Mouse (Mus musculus): ENCODE measurements at regions not wholly inside any gene's neighbourhood (a gene's known extent, or its start where the extent isn't known, plus 50 kb on each side); places are given as distances from the start of the nearest gene placed in this dataset.
"Not testable (repeated sequence)": the region's sequence is repeated elsewhere in the genome, so short reads cannot be mapped to it uniquely, and the experiment has no call there.

DNA sequence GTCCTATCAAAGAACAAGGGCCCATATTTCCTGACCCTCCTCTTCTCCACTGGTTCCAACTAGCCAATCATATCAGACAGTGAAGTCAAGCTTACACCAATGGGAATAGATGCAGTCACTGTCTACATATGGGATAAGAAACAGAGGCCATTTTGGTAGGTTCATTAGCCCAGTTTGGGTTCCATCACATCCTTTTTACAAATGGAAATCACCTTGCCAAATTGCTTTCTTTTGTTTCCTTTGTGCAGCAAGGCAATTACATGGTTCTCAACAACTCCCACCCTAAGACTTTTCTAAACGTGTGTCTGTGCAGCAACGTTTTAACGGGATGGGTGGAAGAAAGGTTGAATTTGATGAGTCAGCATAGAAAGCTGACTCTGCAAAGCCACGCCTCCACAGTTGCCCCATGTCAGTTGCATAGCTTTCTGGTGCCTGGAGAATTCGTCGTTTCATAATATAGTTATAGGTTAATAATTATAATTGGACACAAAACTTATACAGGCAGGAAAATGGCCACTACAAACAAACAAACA is 177.3 kb downstream of the Basp1 start:
- no peaks in the 10 kb centered on the region for H3K36me3 ChIP-seq
- no peak for ATAC-seq (replicated peaks; ENCODE audit: low FRiP score)
- no peak overlapping the region for H3K4me2 ChIP-seq
- 75% methylated on average over 6 of the region's 6 CpGs for WGBS
- no peaks in the 10 kb centered on the region for H3K9me3 ChIP-seq (replicated peaks)
- H3K9ac ChIP-seq = no peak overlapping the region
- H3K27me3 ChIP-seq = no peaks in the 10 kb centered on the region
- H3K4me3 ChIP-seq (replicated peaks) = no peak overlapping the region
- no peak overlapping the region for H3K27ac ChIP-seq
- no peaks in the 10 kb centered on the region for H3K4me1 ChIP-seq

DNA sequence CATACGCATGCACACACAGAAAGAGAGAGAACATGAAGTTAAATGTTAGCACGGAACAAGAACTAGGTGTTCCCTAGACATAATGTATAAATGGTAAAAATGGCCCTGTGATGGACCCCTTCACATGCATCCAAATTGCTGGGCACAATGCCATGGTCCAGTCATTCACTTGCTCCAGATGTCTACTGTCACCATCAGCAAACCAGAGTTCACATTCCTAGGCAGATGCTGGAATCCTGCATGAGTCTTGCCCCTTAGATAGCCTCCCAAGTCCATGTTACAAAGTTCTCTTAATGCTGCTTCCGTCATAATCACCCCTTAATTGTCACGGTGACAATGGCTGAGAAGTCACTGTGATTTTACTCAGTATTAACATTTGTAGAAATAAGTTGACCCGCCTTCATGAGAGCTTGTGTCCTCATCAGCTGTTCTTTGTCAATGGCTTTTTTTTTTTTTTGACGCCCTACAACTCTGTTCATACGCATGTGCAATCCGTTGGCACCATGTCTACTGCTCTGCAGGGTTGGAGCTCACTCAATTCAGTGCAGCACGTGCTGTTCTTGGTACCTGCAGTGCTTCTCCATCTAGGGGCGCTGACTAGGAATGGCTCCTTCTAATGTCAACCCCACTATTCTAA is 179.4 kb downstream of the Basp1 start:
- Histone ChIP-seq H3K27ac (no peak overlapping the region), H3K9me3 (replicated peaks) (no peaks in the 10 kb centered on the region), H3K27me3 (no peaks in the 10 kb centered on the region), H3K9ac (no peak overlapping the region), H3K4me2 (no peak overlapping the region), H3K36me3 (no peaks in the 10 kb centered on the region), H3K4me3 (replicated peaks) (no peak overlapping the region), H3K4me1 (no peaks in the 10 kb centered on the region)
- WGBS = 85% methylated on average over 10 of the region's 10 CpGs
- no peak for ATAC-seq (replicated peaks; ENCODE audit: low FRiP score)

DNA sequence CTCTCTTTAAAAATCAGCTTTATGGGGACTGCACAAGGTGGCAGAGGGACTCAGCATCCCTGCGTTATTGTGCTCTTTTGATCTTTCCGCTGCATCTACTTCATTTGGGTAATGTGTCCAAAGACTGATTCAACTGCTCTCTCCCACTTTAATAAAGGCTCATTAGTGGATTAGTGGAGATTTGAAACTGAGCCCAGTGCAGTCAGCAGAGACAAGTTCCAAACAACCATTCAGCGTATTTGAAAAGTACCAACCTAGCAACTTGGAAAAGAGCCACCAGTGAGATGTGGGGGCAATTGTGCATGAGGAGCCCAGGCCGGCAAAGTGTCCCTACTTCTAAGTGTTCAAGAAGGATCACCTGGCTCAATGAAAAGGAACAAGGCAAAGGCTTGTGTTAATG is 183.4 kb downstream of the Basp1 start:
- Histone ChIP-seq H3K4me1 (no peaks in the 10 kb centered on the region), H3K4me3 (replicated peaks) (no peak overlapping the region), H3K27ac (no peak overlapping the region), H3K36me3 (no peaks in the 10 kb centered on the region), H3K9me3 (replicated peaks) (no peaks in the 10 kb centered on the region), H3K4me2 (no peak overlapping the region), H3K27me3 (no peaks in the 10 kb centered on the region), H3K9ac (no peak overlapping the region)
- ATAC-seq (replicated peaks; ENCODE audit: low FRiP score) = no peak
- 88% methylated on average over 4 of the region's 4 CpGs for WGBS

DNA sequence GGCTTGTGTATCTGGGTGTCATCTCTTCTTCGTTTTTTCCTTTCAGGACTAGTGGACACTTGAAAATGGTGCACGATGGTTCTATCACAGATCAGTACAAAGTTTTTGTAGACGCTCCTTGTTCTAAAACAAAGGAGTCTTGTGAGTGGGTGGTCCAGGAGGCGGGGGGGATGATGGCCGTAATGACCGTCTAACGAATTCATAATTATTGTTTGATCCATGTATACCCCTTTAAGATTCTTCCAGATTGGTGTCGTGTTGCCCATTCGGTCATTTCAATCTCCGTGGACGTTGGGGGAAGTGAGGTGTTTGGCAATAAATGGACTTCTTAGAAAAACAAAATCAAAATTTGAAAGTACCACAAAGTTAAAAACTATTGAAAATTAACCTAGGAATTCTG is 183.8 kb downstream of the Basp1 start:
- Histone ChIP-seq H3K36me3 (no peaks in the 10 kb centered on the region), H3K4me3 (replicated peaks) (no peak overlapping the region), H3K27ac (no peak overlapping the region), H3K9me3 (replicated peaks) (no peaks in the 10 kb centered on the region), H3K4me2 (no peak overlapping the region), H3K9ac (no peak overlapping the region), H3K27me3 (no peaks in the 10 kb centered on the region), H3K4me1 (no peaks in the 10 kb centered on the region)
- no peak for ATAC-seq (replicated peaks; ENCODE audit: low FRiP score)
- 86% methylated on average over 11 of the region's 11 CpGs for WGBS

DNA sequence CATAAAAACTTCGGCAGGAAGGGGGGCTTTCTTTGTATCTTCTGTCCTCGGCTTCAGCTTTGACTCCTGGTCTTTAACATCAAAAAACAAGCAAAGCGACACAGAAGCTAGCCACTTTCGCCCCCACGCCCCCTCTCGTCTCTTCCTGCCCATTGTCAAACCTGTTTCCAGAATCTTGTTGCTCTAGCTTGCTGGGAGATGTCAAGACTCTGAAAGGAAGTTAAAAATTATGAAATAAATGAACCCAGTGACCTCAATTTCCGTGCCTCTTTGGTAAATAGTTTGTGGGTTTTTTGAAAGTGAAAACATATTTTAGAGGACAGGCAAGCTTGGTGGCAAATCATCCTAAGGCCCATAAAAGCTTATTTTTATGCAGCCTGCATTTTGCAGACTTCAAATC is 186.1 kb downstream of the Basp1 start:
- H3K27me3 ChIP-seq = 0 out of 2 replicates have a peak, but pooled peaks cover 3% of the 10 kb centered on the region
- no peaks in the 10 kb centered on the region for H3K4me1 ChIP-seq
- no peak for ATAC-seq (replicated peaks; ENCODE audit: low FRiP score)
- H3K4me2 ChIP-seq = no peak overlapping the region
- H3K36me3 ChIP-seq = no peaks in the 10 kb centered on the region
- 44% methylated on average over 7 of the region's 7 CpGs for WGBS
- H3K27ac ChIP-seq = no peak overlapping the region
- H3K9ac ChIP-seq = no peak overlapping the region
- no peaks in the 10 kb centered on the region for H3K9me3 ChIP-seq (replicated peaks)
- H3K4me3 ChIP-seq (replicated peaks) = no peak overlapping the region

DNA sequence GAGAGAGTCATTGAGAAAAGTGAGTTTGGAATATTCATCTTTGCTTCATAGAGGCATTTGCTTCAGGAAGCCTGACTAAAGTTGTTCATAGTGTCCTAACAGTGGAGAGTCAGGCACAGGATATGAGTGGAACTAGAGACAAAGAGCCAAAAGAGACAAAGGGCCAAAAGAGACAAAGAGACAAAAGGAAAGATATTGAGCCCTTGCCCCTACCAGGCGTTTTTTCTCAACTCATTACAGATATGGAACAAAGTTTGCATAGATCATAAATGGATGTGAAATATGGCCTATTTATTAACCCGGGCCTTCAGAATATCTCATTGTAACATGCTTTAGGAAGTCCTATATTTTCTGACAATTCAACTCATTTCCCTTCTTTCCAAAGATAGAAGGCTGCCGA is 187.6 kb downstream of the Basp1 start:
- no peaks in the 10 kb centered on the region for H3K9me3 ChIP-seq (replicated peaks)
- H3K36me3 ChIP-seq = no peaks in the 10 kb centered on the region
- no peak overlapping the region for H3K4me3 ChIP-seq (replicated peaks)
- no peak overlapping the region for H3K4me2 ChIP-seq
- no peaks in the 10 kb centered on the region for H3K4me1 ChIP-seq
- H3K9ac ChIP-seq = no peak overlapping the region
- no peak overlapping the region for H3K27ac ChIP-seq
- no peak for ATAC-seq (replicated peaks; ENCODE audit: low FRiP score)
- H3K27me3 ChIP-seq = 0 out of 2 replicates have a peak, but pooled peaks cover 3% of the 10 kb centered on the region
- WGBS = 26% methylated on average over 3 of the region's 3 CpGs

DNA sequence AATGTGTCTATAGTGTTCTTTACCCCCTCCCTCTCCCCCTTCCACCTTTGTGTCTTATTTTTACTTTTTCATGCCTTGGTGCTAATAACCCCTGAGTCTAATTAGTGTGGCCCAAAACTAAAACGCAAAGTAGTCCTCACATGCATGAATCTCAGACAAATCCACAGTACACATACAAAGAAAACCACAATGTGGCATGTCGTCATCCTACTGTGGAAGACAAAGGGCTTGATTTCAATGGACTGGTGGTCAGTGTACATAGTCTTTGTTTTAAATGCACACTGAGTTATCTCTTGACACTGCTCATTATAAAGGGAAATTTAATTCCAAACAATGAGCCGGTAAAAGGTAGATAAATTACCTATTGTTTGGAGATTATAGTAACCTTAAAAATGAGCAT is 188.1 kb downstream of the Basp1 start:
- H3K27me3 ChIP-seq = 0 out of 2 replicates have a peak, but pooled peaks cover 3% of the 10 kb centered on the region
- H3K9me3 ChIP-seq (replicated peaks) = no peaks in the 10 kb centered on the region
- H3K4me1 ChIP-seq = no peaks in the 10 kb centered on the region
- no peak for ATAC-seq (replicated peaks; ENCODE audit: low FRiP score)
- no peak overlapping the region for H3K9ac ChIP-seq
- 70% methylated on average over 3 of the region's 3 CpGs for WGBS
- no peak overlapping the region for H3K4me3 ChIP-seq (replicated peaks)
- H3K36me3 ChIP-seq = no peaks in the 10 kb centered on the region
- no peak overlapping the region for H3K4me2 ChIP-seq
- H3K27ac ChIP-seq = no peak overlapping the region

DNA sequence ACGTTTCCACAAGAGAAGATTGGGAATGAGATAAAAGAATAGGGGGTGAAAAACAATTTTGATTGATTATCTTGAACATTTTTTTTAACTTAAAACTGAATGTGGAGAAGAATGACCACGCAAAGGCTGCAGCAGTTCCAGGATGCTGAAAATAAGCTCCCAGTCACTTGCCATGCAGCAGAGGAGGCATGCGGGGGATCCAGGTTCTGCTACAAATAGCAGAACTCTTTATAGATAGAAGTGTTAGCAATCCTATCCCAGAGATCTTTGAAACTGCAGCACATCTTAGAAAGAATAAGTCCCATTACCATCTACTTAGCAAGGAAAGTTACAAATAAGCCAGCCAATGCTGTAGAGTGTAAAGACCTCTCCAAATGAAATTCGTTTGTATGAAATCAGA is 191.8 kb downstream of the Basp1 start:
- WGBS = 88% methylated on average over 4 of the region's 4 CpGs
- Histone ChIP-seq H3K9ac (no peak overlapping the region), H3K4me2 (no peak overlapping the region), H3K4me3 (replicated peaks) (no peak overlapping the region), H3K36me3 (no peaks in the 10 kb centered on the region), H3K27ac (no peak overlapping the region), H3K9me3 (replicated peaks) (no peaks in the 10 kb centered on the region), H3K27me3 (0 out of 2 replicates have a peak, but pooled peaks cover 3% of the 10 kb centered on the region), H3K4me1 (no peaks in the 10 kb centered on the region)
- ATAC-seq (replicated peaks; ENCODE audit: low FRiP score) = no peak

DNA sequence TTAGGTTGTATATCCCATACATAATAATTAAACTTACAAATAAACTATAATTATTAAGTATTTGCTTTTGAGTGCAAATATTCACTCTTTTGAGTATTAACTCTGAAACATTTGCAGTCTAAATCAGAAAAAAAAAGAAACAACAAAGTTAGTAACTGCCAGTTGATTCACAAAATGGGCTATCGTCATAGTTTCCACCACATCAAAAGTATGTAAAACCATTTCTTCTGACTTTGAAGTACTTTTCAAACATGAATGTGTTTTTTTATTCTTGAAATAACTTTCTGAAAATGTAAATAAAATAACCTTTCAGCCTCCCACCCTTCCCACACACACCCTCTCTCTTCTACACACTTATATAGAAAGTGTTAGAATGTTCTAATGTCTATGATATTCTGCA is 197.2 kb downstream of the Basp1 start:
- Histone ChIP-seq H3K9me3 (replicated peaks) (no peaks in the 10 kb centered on the region), H3K27ac (no peak overlapping the region), H3K27me3 (no peaks in the 10 kb centered on the region), H3K9ac (no peak overlapping the region), H3K4me1 (no peaks in the 10 kb centered on the region), H3K4me2 (no peak overlapping the region), H3K36me3 (no peaks in the 10 kb centered on the region), H3K4me3 (replicated peaks) (no peak overlapping the region)
- 85% methylated on average over 1 of the region's 1 CpGs for WGBS
- ATAC-seq (replicated peaks; ENCODE audit: low FRiP score) = no peak

DNA sequence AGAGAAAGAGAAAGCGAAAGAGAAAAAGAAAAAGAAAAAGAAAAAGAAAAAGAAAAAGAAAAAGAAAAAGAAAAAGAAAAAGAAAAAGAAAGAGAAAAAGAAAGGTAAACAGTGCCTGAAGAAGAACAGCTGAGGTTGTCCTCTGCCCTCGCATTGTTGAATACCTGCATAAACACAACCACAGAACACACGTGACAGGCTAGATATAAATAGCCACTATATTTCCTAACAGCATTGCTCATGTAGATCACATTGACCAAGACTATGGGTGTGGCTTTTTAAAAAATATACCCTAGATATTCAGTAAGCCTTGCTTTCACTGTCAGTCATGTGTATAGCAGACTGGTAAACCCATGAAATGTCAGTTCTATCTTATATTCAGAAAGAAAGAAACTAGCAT is 211.5 kb downstream of the Basp1 start:
- Histone ChIP-seq H3K27ac (no peak overlapping the region), H3K9me3 (replicated peaks) (no peaks in the 10 kb centered on the region), H3K36me3 (no peaks in the 10 kb centered on the region), H3K4me3 (replicated peaks) (no peak overlapping the region), H3K27me3 (no peaks in the 10 kb centered on the region), H3K9ac (no peak overlapping the region), H3K4me2 (no peak overlapping the region), H3K4me1 (no peaks in the 10 kb centered on the region)
- WGBS = 93% methylated on average over 3 of the region's 3 CpGs
- ATAC-seq (replicated peaks; ENCODE audit: low FRiP score) = no peak

DNA sequence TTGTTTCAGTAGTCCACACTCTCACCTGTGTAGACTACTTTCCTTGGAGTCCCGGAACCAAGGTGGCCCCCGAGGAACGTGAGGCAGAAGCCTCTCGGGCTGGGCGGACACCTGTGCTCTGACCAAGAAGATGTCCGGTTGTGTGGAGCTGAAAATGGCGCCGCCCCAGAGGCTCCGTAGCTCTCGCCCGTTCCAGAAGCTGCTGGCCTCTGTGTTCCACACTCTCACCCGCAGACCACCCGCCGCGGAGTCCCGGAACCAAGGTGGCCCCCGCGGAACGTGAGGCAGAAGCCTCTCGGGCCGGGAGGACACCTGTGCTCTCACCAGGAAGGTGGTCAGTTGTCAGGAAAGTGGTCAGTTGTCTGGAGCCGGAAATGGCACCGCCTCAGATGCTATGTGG is 213.3 kb downstream of the Basp1 start:
- H3K27ac ChIP-seq; H3K9ac ChIP-seq; H3K9me3 ChIP-seq (replicated peaks); H3K4me1 ChIP-seq; H3K36me3 ChIP-seq; H3K4me2 ChIP-seq; H3K27me3 ChIP-seq; H3K4me3 ChIP-seq (replicated peaks); ATAC-seq (replicated peaks; ENCODE audit: low FRiP score): not testable (repeated sequence)
- 96% methylated on average over 23 of the region's 23 CpGs for WGBS

DNA sequence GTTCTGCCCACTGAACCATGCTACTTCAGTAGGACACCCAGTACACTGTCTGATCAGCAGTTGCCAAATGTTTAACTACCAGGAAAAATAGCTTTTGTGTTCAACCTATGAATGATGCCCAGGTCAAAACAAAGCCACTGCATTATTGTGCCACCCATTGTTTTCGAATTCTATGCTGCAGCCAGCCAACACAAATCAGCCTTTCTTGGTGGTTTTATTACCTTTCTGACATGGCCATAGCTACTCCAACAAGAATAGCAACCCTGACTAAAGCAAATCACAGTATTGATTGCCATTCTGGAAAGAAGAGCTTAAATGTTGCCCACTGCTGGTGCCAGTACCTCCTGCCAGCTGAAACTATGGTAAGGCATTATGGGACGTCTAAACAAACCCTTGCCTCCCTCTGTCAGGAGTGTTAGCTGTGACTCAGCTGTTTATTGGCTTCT is 225.7 kb downstream of the Basp1 start:
- H3K9me3 ChIP-seq (replicated peaks) = no peaks in the 10 kb centered on the region
- H3K9ac ChIP-seq = no peak overlapping the region
- no peaks in the 10 kb centered on the region for H3K36me3 ChIP-seq
- no peak overlapping the region for H3K4me2 ChIP-seq
- 58% methylated on average over 2 of the region's 2 CpGs for WGBS
- no peak for ATAC-seq (replicated peaks; ENCODE audit: low FRiP score)
- H3K27ac ChIP-seq = no peak overlapping the region
- no peaks in the 10 kb centered on the region for H3K27me3 ChIP-seq
- H3K4me3 ChIP-seq (replicated peaks) = no peak overlapping the region
- H3K4me1 ChIP-seq = no peaks in the 10 kb centered on the region

DNA sequence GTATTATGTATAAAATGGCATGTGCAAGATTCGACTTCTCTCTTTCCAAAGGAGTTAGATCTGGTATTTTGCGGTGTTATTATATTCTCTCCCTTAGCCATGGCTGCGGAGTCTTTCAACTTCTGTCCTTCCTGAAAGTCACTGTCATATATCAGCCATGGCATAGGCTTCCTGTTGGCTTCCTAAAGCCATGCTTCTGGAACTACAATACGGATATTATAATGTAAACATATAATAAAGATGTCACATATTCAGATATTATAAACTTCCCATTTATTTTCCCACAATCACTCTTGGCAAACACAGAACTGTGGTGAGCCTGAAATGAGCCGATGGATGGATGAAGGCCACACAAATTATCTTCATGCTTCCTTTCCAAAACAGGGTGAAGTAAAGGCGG is 240.8 kb downstream of the Basp1 start:
- no peak overlapping the region for H3K4me3 ChIP-seq (replicated peaks)
- H3K27me3 ChIP-seq = no peaks in the 10 kb centered on the region
- H3K9ac ChIP-seq = no peak overlapping the region
- H3K36me3 ChIP-seq = no peaks in the 10 kb centered on the region
- no peaks in the 10 kb centered on the region for H3K4me1 ChIP-seq
- H3K27ac ChIP-seq = no peak overlapping the region
- no peak overlapping the region for H3K4me2 ChIP-seq
- ATAC-seq (replicated peaks; ENCODE audit: low FRiP score) = no peak; the same call in 1 of the 2 replicates
- H3K9me3 ChIP-seq (replicated peaks) = no peaks in the 10 kb centered on the region
- 59% methylated on average over 6 of the region's 6 CpGs for WGBS

All from kidney, embryonic 15.5 days (tissue).